Mouse (Mus musculus): ENCODE data around the gene Gid8. TPM values are rescaled to one million over a fixed set of nuclear protein-coding genes. Genes with fewer than 3 reads are reported as not detected.

Gid8 gene
- polyA plus RNA-seq, 1 experiment from 2014 or later = 68.7 TPM

GRCm38 (mm10) chr2:180703645-180704359 is 6.1 kb upstream of the Gid8 start:
- H3K4me2 ChIP-seq (ENCODE audit: low read depth, low read length) = no peak overlapping the region
- H3K27ac ChIP-seq (replicated peaks; ENCODE audit: low read depth, low read length) = no peak overlapping the region
- H3K9ac ChIP-seq (replicated peaks; ENCODE audit: low read length) = no peak overlapping the region
- no peak overlapping the region for H3K4me3 ChIP-seq (ENCODE audit: low read depth, low read length)
- H3K4me1 ChIP-seq (ENCODE audit: control insufficient read depth, insufficient read depth, low read length) = peaks cover 5% of the 10 kb centered on the region
- H3K9me3 ChIP-seq (replicated peaks; ENCODE audit: control insufficient read depth, low read length) = no peaks in the 10 kb centered on the region
- no peaks in the 10 kb centered on the region for H3K36me3 ChIP-seq (replicated peaks; ENCODE audit: control insufficient read depth, insufficient read depth, low read depth, low read length)
- no peaks in the 10 kb centered on the region for H3K27me3 ChIP-seq (ENCODE audit: control insufficient read depth, insufficient read depth, low read length)
- ATAC-seq (replicated peaks; ENCODE audit: insufficient number of reproducible peaks, low FRiP score, low TSS enrichment, low read depth) = no peak
- no peak for DNase-seq (ENCODE audit: low spot score)
- 79% methylated on average over 3 of the region's 3 CpGs for WGBS

GRCm38 (mm10) chr2:180704591-180704990 is 5.3 kb upstream of the Gid8 start:
- ATAC-seq (replicated peaks; ENCODE audit: insufficient number of reproducible peaks, low FRiP score, low TSS enrichment, low read depth) = no peak
- H3K9ac ChIP-seq (replicated peaks; ENCODE audit: low read length) = no peak overlapping the region

GRCm38 (mm10) chr2:180705066-180705465 is 4.9 kb upstream of the Gid8 start:
- Histone ChIP-seq H3K36me3 (replicated peaks; ENCODE audit: control insufficient read depth, insufficient read depth, low read depth, low read length) (no peaks in the 10 kb centered on the region), H3K4me1 (ENCODE audit: control insufficient read depth, insufficient read depth, low read length) (no peaks in the 10 kb centered on the region; the same call in 1 of the 2 replicates), H3K4me2 (ENCODE audit: low read depth, low read length) (no peak overlapping the region), H3K4me3 (ENCODE audit: low read depth, low read length) (no peak overlapping the region), H3K9me3 (replicated peaks; ENCODE audit: control insufficient read depth, low read length) (no peaks in the 10 kb centered on the region), H3K27ac (replicated peaks; ENCODE audit: low read depth, low read length) (no peak overlapping the region), H3K9ac (replicated peaks; ENCODE audit: low read length) (no peak overlapping the region), H3K27me3 (ENCODE audit: control insufficient read depth, insufficient read depth, low read length) (no peaks in the 10 kb centered on the region)
- WGBS = 89% methylated on average over 3 of the region's 3 CpGs
- DNase-seq (ENCODE audit: low spot score) = no peak
- ATAC-seq (replicated peaks; ENCODE audit: insufficient number of reproducible peaks, low FRiP score, low TSS enrichment, low read depth) = no peak

More at GRCm38 (mm10) chr2:180704591-180704990, 5.3 kb upstream of the Gid8 start:
- Histone ChIP-seq H3K9me3 (replicated peaks; ENCODE audit: control insufficient read depth, low read length) (no peaks in the 10 kb centered on the region), H3K27me3 (ENCODE audit: control insufficient read depth, insufficient read depth, low read length) (no peaks in the 10 kb centered on the region), H3K36me3 (replicated peaks; ENCODE audit: control insufficient read depth, insufficient read depth, low read depth, low read length) (no peaks in the 10 kb centered on the region), H3K4me1 (ENCODE audit: control insufficient read depth, insufficient read depth, low read length) (peaks cover 3% of the 10 kb centered on the region), H3K4me3 (ENCODE audit: low read depth, low read length) (no peak overlapping the region), H3K27ac (replicated peaks; ENCODE audit: low read depth, low read length) (no peak overlapping the region), H3K4me2 (ENCODE audit: low read depth, low read length) (no peak overlapping the region)
- WGBS = 91% methylated on average over 8 of the region's 8 CpGs
- no peak for DNase-seq (ENCODE audit: low spot score)

GRCm38 (mm10) chr2:180705975-180706374 is 3.9 kb upstream of the Gid8 start:
- Histone ChIP-seq H3K27ac (replicated peaks; ENCODE audit: low read depth, low read length) (no peak overlapping the region), H3K4me2 (ENCODE audit: low read depth, low read length) (no peak overlapping the region), H3K9me3 (replicated peaks; ENCODE audit: control insufficient read depth, low read length) (no peaks in the 10 kb centered on the region), H3K4me1 (ENCODE audit: control insufficient read depth, insufficient read depth, low read length) (peaks cover under 1% of the 10 kb centered on the region; the same call in 1 of the 2 replicates), H3K9ac (replicated peaks; ENCODE audit: low read length) (no peak overlapping the region), H3K4me3 (ENCODE audit: low read depth, low read length) (no peak overlapping the region), H3K27me3 (ENCODE audit: control insufficient read depth, insufficient read depth, low read length) (no peaks in the 10 kb centered on the region), H3K36me3 (replicated peaks; ENCODE audit: control insufficient read depth, insufficient read depth, low read depth, low read length) (no peaks in the 10 kb centered on the region)
- ATAC-seq (replicated peaks; ENCODE audit: insufficient number of reproducible peaks, low FRiP score, low TSS enrichment, low read depth) = no peak
- WGBS = 89% methylated on average over 5 of the region's 5 CpGs
- no peak for DNase-seq (ENCODE audit: low spot score)

GRCm38 (mm10) chr2:180709023-180709922 is 644 bp upstream of the Gid8 start:
- H3K36me3 ChIP-seq (replicated peaks; ENCODE audit: control insufficient read depth, insufficient read depth, low read depth, low read length) = peaks cover 2% of the 10 kb centered on the region; the same call in 1 of the 2 replicates
- ATAC-seq (replicated peaks; ENCODE audit: insufficient number of reproducible peaks, low FRiP score, low TSS enrichment, low read depth) (peak; percentile 57; the same call in 1 of the 2 replicates), DNase-seq (ENCODE audit: low spot score) (no peak)
- WGBS = under 1% methylated on average over 39 of the region's 39 CpGs
- H3K27ac ChIP-seq (replicated peaks; ENCODE audit: low read depth, low read length) = peak overlapping the region; percentile 60
- H3K4me2 ChIP-seq (ENCODE audit: low read depth, low read length) = peak overlapping the region; percentile 73
- peaks cover 6% of the 10 kb centered on the region for H3K4me1 ChIP-seq (ENCODE audit: control insufficient read depth, insufficient read depth, low read length)
- peak overlapping the region; percentile 100 for H3K4me3 ChIP-seq (ENCODE audit: low read depth, low read length)
- H3K9ac ChIP-seq (replicated peaks; ENCODE audit: low read length) = peak overlapping the region; percentile 93
- no peaks in the 10 kb centered on the region for H3K27me3 ChIP-seq (ENCODE audit: control insufficient read depth, insufficient read depth, low read length)
- no peaks in the 10 kb centered on the region for H3K9me3 ChIP-seq (replicated peaks; ENCODE audit: control insufficient read depth, low read length)

- Histone ChIP-seq H3K36me3 (replicated peaks; ENCODE audit: control insufficient read depth, insufficient read depth, low read depth, low read length) (peaks cover 2% of the 10 kb centered on the region; the same call in 1 of the 2 replicates), H3K9ac (replicated peaks; ENCODE audit: low read length) (peak overlapping the region; percentile 98), H3K9me3 (replicated peaks; ENCODE audit: control insufficient read depth, low read length) (no peaks in the 10 kb centered on the region), H3K27ac (replicated peaks; ENCODE audit: low read depth, low read length) (peak overlapping the region; percentile 79), H3K4me2 (ENCODE audit: low read depth, low read length) (peak overlapping the region; percentile 66), H3K27me3 (ENCODE audit: control insufficient read depth, insufficient read depth, low read length) (no peaks in the 10 kb centered on the region), H3K4me3 (ENCODE audit: low read depth, low read length) (peak overlapping the region; percentile 100), H3K4me1 (ENCODE audit: control insufficient read depth, insufficient read depth, low read length) (peaks cover 6% of the 10 kb centered on the region)
- ATAC-seq (replicated peaks; ENCODE audit: insufficient number of reproducible peaks, low FRiP score, low TSS enrichment, low read depth) (peak; percentile 70), DNase-seq (ENCODE audit: low spot score) (no peak)
- WGBS = 3% methylated on average over 56 of the region's 64 CpGs
Observed at GRCm38 (mm10) chr2:180710276-180711155, 599 bp downstream of the Gid8 start.

GRCm38 (mm10) chr2:180711527-180711926 is 1.6 kb downstream of the Gid8 start:
- no peaks in the 10 kb centered on the region for H3K9me3 ChIP-seq (replicated peaks; ENCODE audit: control insufficient read depth, low read length)
- ATAC-seq (replicated peaks; ENCODE audit: insufficient number of reproducible peaks, low FRiP score, low TSS enrichment, low read depth) = no peak
- H3K27ac ChIP-seq (replicated peaks; ENCODE audit: low read depth, low read length) = no peak overlapping the region
- peak overlapping the region; percentile 66 for H3K4me2 ChIP-seq (ENCODE audit: low read depth, low read length)
- WGBS = 70% methylated on average over 4 of the region's 4 CpGs
- H3K4me3 ChIP-seq (ENCODE audit: low read depth, low read length) = peak overlapping the region; percentile 100
- H3K36me3 ChIP-seq (replicated peaks; ENCODE audit: control insufficient read depth, insufficient read depth, low read depth, low read length) = peaks cover 2% of the 10 kb centered on the region; the same call in 1 of the 2 replicates
- no peaks in the 10 kb centered on the region for H3K27me3 ChIP-seq (ENCODE audit: control insufficient read depth, insufficient read depth, low read length)
- H3K4me1 ChIP-seq (ENCODE audit: control insufficient read depth, insufficient read depth, low read length) = peaks cover 6% of the 10 kb centered on the region
- no peak overlapping the region; the same call in 1 of the 2 replicates for H3K9ac ChIP-seq (replicated peaks; ENCODE audit: low read length)
- no peak for DNase-seq (ENCODE audit: low spot score)
